Mouse (Mus musculus) A20 (cell line): Measurements from ENCODE around the gene Gm5868.
"Not testable (repeated sequence)": the region's sequence is repeated elsewhere in the genome, so short reads cannot be mapped to it uniquely, and the experiment has no call there.

Experiments used
- DNase-seq: peaks from one replicate; pipeline ENCODE4 v3.0.0-alpha.2; 2011; ENCODE audit warnings: low read depth, low spot score

Gene Gm5868

DNA sequence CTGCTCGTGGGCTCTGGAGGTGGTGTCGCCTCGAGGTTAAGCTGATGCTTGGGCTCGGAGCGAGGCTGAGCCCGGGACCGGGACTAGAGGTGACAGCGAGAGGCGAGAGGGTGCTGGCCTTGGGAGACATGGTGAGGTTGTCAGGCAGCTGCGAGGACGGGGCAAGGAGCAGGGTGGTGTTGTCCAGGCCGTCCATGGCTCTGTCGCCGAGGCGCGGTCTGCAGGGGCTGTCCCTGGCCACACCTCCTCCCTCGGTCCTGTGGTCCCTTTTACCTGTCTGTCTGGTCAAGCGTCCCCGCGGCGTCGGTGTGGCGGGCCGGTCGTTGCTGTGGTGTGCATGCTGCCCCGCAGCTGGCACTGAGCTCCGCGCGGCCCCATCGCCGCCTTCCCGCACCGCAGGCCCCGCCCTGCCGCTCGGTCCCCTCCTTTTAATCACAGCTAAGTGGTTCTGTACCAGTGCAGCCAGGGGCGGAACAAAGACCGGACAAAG, at the start of gene Gm5868:
Gene Gm5868 (minus strand): TSS at position 360 of the 490 bp plus-strand sequence.
- no peak for DNase-seq

DNA sequence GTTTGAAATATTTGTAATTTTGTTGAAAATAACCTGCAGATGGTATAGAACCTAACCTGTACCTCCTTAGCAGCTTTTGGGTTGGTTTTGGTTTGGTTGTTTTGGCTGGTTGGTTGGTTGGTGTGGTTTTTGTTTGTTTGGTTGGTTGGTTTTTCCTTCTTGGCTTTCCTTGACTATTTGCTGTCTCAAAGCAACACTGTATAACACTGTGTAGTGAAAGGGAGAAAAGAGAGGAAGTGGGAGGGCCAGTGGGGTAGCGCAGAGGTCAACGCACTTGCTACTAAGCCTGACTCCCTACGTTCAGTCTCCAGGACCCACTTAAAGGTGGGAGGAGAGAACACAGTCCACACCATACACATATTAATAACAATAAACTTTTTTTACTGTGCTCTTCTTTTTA, 49.2 kb upstream of the Gm5868 start:
- no peak for DNase-seq

DNA sequence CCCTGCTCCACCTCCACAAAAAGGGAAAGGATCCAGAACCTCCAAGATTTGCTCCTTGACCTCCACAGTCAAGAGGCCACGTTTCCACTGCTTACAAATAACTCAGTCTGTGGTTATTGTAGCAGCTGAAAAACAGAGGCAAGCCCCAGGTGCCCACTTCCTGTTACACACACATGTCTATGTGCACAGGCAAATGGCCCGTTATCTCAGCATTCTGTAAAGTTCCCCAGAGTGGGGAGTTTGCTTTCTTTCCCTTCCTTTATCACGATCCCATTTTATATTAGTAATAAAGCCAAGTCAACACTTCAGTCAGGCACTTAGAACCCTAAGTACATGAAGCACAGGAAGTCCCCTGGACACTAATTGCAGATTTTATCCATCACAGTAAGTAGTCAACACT, 48.8 kb upstream of the Gm5868 start:
- DNase-seq, result peak; percentile 62

DNA sequence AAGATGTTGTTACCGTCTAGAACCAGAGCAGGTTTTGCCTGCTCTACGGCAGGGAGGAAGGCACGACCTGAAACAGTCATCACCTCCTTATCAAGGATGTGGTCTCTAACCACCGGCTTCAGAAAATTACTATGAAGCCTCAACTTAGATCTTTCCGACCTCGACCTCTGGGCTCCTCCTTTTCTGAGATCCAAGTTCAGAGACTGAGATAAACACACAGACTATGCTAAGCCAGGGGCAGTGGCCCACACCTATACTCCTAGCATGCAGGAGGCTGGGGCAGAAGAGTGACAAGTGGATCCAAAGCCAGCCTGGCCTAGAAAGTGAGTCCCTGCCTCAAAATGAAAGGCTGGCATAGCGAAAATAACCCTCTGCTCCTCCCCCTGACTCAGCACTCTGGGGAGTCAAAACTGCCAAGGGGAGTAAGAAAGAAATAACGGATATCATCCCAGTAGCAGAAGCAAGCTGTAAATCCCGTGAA, 47.5 kb upstream of the Gm5868 start:
- DNase-seq, result no peak

DNA sequence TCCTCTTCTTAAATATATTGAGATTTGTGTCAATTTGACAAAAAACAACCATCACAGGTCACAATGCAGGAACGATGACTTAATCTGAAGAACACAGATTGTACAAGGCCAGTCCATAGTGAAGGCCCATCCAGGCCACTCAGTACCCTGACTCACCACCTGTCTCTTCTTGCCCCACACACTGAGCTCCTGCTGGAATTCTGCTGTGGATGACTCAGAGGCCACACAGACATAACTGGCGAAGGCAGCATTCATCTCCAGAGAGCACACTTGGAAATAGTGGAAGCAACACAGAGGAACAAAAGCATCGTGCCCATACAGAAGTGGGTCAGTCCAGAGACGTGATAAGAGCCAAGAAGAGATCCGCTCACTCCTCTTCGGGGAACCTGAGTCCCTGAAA, 42.7 kb upstream of the Gm5868 start:
- DNase-seq, result no peak

DNA sequence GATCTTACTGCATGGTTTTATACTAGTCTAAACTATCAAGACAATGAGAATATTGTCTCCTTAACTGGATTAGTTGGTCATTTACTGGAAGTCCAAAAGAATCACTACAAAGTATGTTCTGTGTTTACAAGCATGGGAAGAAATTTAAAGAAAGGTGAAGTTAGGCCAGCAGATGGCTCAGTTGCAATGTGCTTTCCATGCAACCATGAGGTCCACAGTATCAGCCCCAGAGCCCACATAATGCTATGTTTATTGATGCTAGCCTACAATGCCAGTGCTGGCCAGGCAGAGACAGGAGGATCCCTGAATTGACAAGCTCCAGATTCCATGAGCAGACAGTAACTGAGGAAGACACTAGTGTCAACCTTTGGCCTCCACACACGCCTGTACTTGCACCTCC, 33.7 kb upstream of the Gm5868 start:
- DNase-seq, result peak; percentile 7

DNA sequence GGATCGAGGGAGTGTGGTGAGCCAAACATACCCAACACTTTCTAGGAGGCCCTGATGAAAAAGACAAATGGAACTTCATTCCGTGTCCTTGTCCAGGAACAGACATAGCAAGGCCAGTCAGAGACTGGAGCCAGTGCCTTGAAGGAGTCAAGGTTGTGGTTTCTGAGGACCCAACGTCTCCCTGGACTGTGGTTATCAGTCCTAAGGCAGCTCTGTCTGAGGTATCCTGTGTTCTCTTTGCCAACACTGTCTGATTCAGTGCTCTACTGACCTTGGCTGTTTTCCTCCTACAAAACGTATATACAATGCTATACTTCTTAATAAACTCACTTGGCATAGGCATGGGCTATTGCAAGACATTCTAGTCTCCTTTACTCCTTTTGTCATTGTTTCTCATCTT, 30.1 kb upstream of the Gm5868 start:
- no peak for DNase-seq

DNA sequence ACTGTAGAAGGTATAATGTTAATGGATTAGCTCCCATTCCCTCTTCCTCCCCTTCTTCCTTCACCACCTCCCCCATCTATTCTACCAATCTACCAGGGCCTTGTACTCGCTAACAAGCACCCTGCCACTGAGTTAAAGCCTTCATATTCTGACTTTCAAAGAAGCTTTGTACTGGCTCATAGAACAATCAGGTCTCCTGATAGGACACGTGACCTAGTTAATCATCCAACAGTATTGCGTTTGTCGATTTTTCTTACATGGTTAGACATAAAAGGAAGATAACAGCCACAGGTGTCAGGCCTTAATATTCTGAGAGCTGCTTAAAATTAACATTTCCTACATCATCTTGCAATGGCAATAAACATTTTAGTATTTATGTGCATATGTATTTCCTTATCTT, 15.8 kb upstream of the Gm5868 start:
- no peak for DNase-seq

DNA sequence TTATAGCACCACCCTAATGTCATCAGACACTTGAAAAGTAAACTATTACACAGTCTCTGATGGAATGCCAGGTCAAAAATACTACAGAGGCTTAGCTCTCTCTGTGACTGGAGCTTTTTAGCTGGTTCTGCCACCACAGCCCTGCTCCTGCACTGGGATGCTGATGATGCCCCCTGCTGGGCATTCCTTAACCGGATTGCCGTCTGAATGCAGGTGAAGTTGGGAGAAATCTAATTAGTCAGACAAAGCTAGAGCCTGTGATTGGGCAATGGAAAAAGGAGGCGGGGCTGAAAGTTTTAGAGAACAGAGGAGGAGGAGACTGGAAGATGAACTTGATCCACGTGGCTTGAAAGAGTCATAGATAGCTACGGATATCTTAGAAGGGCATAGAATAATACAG, 13.7 kb upstream of the Gm5868 start:
- peak; percentile 77 for DNase-seq

DNA sequence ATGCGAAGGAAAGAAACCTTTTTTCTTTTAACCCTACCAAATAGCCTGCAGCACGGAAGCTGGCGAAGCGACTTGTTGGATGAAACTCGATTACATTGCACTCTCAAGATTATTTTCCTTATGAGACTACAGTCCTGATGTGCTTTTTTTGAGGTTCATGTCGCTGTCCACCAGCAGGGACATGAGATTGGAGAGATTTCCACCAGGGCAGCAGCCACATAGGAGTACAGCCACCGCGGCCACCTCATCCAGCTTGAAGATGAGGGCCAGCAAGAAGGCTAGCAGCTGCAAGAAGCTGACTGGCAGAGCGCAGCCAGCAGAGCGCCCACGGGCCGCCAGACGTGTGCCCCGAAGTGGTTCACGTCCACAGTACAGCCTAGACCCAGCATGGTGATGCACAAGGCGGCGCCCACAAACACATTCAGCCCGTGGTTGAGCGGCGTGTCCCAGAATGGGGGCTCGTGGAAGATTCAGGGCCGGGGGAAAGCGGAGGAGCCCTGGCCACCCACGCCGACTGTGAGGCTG, 622 bp downstream of the Gm5868 start:
- not testable (repeated sequence) for DNase-seq

DNA sequence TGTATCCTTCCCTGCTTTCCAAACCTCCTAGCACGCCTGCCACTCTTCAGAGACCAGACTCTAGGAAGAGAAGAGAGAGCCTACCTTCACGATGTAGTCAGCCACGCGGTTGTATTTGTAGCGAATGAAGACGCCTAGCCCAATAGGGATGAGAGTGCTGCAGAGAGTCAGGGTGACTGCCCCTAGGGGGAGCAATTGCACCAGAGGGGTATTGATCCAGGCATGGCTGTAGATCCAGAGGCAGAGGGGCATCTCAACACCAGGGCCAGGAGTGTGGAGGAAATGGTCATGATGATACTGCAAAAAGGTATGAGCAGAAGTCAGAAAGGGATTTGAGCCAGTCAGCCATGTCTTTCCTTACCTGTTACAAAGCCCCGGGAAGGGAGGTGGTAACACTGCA, 1.2 kb downstream of the Gm5868 start:
- DNase-seq, result peak; percentile 24

DNA sequence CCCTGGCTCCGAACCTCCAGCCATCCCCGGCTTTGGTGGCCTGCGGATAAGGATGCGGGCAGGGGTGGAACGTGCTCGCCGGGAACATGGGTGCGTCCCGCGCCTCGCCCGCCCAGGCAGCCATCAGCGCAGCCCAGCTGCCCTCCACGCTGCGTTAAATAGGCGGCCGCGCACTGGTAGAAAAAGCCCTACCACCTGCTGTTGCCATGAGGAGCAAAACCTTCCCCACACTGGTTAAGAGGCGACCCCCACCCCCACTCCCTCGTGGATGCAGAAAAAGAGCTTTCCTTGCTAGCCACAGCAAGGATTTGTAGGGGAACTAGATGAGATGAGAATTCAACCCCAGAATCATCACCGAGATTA, 6.4 kb downstream of the Gm5868 start, which contains the start of gene Zar1:
Gene Zar1 (minus strand): TSS at position 285 of the 363 bp plus-strand sequence.
- DNase-seq, result not testable (repeated sequence)

DNA sequence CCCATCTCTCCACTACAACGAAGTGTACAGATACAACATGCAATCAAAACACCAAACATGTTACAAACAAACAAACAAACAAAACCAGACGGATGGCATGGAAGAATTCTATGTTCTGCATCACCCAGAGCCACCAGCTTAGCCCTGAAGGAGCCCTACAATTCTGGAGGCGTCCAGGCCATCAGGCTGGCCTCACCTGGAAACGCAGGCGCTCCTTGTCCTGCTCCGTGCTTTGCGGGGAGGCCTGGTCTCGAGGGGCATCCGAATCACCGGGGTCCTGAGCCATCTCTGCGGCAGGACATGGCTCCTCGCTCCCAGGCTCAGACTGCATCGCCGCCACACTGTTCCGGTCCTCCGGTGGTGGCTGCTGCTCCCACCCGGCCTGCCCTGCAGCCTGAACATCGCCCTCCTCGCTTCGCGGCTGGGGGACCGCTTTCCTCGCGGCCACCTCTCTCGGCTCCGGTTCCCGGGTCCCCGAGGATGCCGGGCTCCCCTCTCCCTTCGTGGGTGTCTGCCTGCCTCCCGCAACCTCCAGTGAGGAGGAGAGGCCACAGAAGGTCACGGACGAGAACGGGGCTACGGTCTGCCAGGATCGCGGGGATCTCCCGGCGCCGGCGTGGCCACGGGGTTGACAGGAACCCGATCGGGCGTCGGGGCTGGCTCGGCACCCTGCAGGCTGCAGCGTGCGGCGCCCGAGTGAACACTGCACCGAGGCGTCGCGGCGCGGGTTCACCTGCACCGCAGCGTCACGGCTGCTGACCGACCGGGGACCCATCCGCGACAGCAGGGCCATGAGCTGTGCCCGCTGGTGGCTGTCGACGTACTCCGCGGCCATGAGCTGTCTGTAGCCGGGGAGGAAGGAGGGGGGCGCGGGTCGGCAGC, 7.0 kb downstream of the Gm5868 start:
- DNase-seq, result not testable (repeated sequence)

DNA sequence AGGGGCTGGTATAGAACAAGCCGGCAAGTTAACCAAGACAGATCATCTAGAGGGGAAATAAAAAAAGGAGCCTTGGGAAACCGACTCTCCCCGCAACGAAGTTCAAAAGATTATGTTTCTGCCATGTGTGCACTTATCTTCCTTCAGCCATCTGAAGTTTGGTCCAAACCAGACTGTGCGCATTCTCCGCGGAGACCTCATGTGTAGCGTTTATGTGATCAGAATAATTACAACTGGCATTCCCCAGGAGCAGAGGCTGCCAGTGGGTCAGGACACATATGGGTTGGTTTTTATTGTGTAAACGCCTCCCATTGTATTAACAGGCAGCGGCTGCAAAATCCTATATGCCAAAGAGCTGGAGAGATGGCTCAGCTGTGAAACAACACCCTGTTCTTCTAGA, 7.8 kb downstream of the Gm5868 start:
- not testable (repeated sequence) for DNase-seq

DNA sequence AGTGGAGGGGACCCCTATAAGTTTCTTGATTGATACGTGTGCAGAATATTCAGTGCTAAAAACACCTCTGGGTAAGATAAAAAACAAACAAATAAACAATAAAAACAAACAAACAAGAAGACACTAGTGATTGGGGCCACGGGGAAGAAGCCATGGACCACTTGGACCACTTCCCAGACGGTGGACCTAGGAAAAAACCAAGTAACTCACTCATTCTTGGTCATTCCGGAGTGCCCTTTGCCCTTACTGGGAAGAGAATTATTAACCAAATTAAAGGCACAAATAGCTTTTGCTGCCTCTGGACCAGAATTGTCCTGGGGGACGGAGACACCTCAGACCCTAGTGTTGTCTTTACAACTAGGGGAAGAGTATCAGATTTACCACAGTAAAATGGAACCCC, 21.7 kb downstream of the Gm5868 start:
- no peak for DNase-seq

DNA sequence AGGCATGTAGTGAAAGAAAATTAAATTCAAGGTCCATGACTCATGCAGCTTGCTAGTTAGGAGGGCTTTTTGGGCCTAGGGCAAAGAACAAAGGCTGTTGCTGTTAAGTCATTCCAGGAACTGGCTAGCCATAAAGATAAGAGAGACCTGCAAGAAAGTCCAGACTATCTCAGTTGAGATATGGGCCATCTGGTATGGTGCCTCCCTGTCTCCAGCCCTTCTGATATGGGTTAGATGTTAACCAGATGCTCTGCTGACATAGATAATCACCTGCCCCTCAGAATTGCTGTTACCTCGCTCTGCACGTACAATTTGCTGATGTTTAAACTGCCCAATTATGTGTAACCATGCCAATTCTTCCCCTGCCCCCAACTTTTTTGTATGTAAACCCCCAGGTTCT, 24.2 kb downstream of the Gm5868 start:
- not testable (repeated sequence) for DNase-seq

DNA sequence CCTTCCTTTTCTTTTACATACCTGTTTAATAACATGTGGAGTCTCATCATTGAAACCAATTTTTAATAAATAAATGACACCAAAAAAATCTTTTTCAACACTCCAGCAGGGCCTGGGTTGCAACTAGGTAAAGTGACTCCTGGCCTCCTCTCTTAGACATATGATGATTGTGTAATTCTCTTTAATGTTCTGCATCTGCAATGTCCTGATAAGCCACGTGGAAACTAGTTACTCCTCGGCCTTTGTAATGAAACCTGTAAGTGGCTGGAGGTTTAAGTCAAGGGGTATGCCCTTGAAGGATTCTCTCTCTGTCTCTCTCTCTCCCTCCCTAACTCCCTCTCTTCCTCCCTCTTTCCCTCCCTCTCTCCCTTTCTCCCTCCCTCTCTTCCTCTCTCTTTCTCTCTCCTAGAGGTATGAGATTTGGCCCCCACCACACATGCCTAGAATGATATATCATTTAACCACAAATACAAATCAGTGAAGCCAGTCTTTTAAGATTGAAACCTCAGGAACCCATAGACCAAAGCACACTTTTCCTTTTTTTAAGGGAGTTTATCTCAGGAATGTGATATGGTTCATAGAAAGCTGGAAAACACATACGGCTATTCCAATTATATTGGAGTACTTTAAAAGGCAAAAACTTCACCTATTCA, 26.2 kb downstream of the Gm5868 start:
- DNase-seq, result no peak

DNA sequence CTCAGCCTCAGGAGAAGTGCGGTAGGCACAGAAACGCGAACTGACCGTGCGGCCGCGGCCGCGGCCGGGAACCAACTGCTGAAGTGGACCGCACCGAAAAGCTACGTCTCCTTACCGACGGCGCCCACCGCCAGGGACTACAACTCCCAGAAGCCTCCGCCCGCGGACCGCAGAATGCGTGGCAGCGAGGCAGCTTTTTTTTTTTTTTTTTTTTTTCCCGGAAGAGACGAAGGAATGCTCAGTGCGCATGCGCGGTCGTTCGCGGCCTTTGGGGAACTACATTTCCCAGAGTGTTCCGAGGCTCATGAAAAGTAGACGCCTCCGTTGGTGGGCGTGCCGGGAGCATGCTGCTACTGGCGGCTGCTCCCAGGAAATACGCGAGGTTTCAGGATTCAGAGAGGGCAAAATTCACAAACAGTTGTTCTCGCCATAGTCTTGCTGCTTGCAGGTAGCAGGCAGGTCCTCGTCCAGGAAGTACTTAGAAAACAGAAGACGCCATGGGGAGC, 27.8 kb downstream of the Gm5868 start, which contains the start of gene Nfxl1:
Gene Nfxl1 (minus strand): TSS at position 141 of the 506 bp plus-strand sequence.
- peak; percentile 97 for DNase-seq

DNA sequence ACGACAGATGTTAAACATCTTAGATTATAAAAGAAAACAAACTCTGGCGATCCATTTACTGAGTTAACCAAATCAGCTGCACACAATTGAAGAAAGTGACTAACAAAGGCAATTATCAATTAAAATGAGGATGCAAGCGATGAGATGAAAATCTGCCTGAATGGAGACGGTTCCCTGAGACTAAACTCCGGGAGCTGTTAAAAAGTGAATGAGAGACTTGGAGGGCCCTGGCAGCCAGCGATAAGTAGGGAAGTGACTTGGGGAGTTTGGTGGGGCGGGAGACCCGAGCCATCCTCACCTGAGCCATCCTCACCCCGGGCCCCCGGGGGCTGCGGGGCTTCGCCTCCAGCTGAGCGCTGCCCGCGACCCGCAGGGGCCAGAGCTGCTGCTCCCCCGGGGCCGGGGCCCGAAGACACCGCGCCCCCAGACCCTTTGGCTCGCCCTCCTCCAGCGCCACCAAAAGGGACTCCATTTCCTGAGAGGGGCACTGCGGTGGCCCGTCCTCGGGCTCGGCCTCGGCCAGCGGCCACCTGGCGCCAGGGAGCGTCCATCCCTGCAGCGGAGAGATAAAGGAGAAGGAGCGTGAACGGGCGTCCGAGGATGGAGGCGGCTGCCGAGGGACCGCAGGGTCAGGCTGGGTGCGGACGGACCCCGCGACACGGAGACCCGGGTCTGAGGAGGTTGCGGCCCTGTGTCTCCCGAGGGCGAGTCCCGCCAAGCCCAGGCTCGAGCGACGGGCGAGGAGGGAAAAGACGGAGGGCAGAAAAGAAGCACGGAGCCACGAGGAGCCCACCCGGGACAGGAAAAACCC, 28.4 kb downstream of the Gm5868 start:
- no peak for DNase-seq

DNA sequence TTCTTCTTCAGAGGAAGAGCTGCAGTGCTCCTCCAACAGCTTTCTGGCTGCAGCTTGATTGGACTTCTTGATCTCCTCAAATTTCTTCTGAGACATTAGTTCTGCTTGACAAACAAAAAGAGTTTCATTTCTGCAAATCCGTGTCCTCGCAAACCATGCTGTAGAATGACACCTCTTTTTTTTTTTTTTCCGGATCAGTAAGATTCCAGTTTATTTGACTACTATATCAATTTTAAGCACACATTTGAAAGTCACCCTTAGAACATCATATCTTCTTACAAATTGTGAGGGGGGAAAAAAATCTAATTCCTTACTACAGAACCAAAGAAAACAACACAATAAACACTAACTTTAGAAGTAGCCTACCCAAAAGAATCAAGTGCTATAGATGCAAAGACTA, 31.1 kb downstream of the Gm5868 start:
- peak; percentile 61 for DNase-seq

DNA sequence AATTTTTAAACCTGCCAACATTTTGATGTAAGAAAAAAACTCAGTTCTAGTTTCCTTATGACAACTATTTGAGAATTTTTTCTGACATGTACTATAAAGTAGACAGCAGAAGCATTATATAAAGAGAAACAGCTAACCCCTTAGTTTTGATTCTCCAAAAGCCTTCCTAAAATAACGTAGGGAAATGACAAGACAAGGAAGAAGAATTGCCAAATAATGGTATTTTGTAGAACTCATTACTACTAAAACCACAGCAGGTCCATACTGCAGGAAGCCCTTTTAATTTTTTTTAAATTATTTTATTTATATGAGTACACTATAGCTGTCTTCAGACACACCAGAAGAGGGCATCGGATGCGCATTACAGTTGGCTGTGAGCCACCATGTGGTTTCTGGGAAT, 36.1 kb downstream of the Gm5868 start:
- DNase-seq, result no peak
